Mouse (Mus musculus) gastrocnemius, adult 18-20 months (tissue): Measurements from ENCODE around the gene Ifitm2. TPM values are rescaled to one million over a fixed set of nuclear protein-coding genes. Genes with fewer than 3 reads are reported as not detected.
"Not testable (repeated sequence)": the region's sequence is repeated elsewhere in the genome, so short reads cannot be mapped to it uniquely, and the experiment has no call there.

Source experiments
- DNase-seq: peaks from one replicate; pipeline ENCODE4 v3.0.0; 2021; ENCODE audit warnings: low spot score
- long read RNA-seq, 2 experiments: library from polyadenylated mRNA; stranded (forward); transcript quantifications; one replicate each; pipeline ENCODE4 v2.0.0; 2021
- total RNA-seq, 2 experiments: library from RNA; stranded (reverse); gene quantifications; 2 replicates each; pipeline ENCODE4 v1.2.3; 2021

Ifitm2 gene
- 10 to 100 TPM; 44.8 to 64.4 TPM for total RNA-seq
- long read RNA-seq, experiment 1, transcript Ifitm2-201 (2 exons, 655 nt) = major isoform, 38 of 40 reads
- long read RNA-seq, experiment 1, partial matches to known transcripts = 0 of 40 reads
- long read RNA-seq, experiment 1, other reads (novel, unspliced or antisense) = 2 of 40 reads
- long read RNA-seq, experiment 2, transcript Ifitm2-201 (2 exons, 655 nt) = major isoform, 33 of 38 reads
- long read RNA-seq, experiment 2, partial matches to known transcripts = 4 of 38 reads
- long read RNA-seq, experiment 2, other reads (novel, unspliced or antisense) = 1 of 38 reads

DNA sequence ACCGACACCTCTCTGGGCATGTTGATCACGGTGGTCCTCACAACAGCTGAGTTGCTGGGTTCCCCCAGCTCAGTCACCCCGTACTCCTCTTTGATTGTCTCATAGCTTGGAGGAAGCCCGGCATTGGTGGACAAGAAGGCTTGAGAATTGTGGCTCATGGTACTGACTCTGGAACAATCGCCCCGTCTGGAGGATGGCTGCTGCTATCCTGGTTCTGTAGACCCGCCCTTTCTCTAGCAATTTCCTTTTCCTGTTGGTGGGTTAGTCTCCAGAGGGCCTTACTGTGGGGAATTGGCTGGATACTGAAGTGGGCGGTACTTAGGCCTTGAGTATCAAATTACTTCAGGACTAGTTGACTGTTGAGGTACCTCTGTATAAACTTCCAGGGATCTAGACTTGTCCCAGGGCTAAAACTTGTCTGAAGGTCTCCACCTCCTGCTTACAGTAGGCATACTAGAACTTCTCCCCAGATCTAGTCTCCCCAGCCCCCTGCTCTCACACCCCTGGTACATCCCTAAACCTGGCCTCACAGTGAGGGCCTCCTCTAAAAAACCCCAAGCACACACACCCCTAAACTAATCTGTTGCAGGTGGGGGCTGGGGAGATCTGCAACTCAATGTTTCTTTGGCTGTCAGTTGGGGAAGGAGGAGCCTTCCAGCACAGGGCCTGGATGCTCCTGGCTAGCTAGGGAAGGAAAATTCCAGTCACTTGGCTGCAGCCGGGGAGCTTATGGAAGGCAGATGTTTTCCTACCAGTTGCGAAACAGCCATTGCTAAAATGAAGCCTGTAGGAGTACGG lies at the start of gene Ifitm2, which contains the start of gene Gm45717:
TSS of gene Ifitm2 (minus strand) at position 230 of the 798 bp plus-strand sequence.
TSS of gene Gm45717 (minus strand) at position 180 of the 798 bp plus-strand sequence.
- DNase-seq = peak; percentile 90

- no peak for DNase-seq
Measured at GRCm38 (mm10) chr7:141003248-141004010, 47.6 kb upstream of the Ifitm2 start.

DNA sequence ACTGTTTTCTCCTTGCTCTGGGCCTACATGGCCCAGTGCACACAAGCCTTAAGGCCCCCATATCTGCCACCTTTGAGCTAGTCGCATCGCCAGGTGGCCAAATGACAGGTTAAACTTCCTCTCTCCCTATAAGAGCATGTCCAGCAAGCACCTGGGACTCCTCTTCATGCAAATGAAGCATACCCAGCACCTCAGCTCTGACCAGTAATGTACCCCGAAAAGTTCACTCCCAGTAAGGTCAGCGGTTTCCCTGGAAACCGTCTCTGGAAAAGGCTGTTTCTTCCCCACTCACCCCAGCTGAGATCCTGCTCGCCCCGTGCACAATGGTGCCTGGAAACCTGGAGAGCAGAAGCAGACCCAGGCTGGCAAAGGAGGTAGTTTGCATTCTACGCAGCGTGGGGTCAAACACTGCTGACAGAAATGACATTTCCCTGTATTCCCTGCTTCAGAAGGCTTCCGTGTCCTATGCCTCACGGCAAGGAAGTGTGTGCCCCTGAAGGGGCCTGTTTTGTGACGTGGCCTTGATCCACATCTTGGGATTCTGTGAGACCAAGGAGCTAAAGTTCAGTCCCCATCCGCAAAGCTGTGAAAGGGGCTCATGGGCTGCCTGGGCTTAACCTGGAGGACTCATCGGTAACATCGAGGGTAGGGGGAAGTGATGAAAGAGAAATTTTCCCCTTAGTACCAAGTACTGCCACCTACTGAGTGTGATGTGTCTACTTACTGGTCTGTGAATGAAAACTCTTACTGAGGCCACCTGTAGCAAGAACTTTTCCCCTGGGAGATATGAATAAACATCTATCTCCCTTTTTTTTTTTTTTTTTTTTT lies 45.3 kb upstream of the Ifitm2 start:
- DNase-seq = no peak

GRCm38 (mm10) chr7:140998853-140999700 lies 43.3 kb upstream of the Ifitm2 start:
- no peak for DNase-seq

- DNase-seq = no peak
Measured at GRCm38 (mm10) chr7:140997817-140998216, 42.0 kb upstream of the Ifitm2 start.

DNA sequence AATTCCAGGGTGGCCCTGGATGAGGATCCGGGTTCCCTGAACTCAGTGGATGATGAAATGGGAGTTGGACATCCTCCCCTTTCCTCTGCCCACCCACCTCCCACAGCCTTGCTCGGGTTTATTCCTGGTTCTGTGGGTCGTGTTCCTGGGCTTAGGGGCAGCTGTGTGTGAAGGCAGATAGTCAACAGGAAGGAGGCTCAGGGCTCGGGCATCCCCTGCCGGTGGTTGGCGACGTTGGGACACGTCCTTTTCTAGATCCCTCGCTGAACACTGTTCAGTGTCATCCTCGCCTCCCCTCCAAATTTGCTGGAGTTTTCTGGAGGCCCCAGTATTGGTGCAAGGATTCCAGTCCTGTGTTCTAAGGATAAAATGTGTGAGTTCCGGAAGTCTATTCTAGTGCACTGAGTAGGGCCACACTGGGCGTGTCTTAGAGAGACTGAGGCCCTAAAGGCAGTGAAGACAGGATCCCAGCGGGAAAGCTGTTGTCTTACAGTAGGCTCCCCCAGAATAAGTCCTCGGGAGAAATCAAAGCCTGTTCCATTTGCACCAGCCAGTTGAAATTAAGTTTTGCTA lies 35.4 kb upstream of the Ifitm2 start:
- DNase-seq = no peak

DNA sequence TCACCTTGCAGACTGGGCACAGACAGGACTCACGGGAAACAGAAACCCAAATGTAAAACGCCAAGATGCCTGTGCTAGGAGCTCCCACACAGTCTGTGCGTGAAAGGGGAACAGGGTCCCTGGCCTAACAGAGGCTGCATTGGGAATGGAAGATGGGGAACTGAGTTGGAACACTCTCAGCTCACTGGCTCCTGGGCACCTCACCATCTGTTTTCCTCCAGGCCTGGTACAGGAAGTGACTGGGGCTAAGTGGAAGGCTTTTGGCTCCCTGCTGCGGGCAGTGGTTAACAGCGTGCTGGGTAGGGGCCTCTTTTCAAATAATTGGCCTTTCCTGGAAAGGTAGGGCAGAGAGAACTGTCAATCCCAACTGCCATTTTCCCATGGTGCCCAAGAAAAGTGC lies 34.8 kb upstream of the Ifitm2 start:
- no peak for DNase-seq

DNA sequence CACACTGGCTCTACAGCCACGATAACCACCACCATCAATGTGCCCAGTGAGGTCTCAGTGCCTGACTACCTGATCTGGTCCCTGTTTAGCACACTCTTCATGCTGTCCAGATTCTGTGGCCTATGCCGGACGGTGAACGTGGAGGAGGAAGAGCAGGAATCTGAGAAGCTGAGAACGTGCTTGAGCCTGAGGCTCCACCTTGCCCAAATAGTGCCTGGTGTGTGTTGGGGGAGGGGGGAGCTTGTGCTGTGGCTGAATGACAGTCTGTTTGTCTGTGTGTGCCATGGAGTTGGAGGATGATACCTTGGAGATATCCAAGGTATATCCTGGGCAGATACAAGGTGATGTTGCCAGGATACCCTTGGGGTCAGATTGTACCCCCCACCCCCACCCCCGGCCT lies 34.4 kb upstream of the Ifitm2 start:
- DNase-seq = no peak

- no peak for DNase-seq
Measured at GRCm38 (mm10) chr7:140989022-140989421, 33.2 kb upstream of the Ifitm2 start.

DNA sequence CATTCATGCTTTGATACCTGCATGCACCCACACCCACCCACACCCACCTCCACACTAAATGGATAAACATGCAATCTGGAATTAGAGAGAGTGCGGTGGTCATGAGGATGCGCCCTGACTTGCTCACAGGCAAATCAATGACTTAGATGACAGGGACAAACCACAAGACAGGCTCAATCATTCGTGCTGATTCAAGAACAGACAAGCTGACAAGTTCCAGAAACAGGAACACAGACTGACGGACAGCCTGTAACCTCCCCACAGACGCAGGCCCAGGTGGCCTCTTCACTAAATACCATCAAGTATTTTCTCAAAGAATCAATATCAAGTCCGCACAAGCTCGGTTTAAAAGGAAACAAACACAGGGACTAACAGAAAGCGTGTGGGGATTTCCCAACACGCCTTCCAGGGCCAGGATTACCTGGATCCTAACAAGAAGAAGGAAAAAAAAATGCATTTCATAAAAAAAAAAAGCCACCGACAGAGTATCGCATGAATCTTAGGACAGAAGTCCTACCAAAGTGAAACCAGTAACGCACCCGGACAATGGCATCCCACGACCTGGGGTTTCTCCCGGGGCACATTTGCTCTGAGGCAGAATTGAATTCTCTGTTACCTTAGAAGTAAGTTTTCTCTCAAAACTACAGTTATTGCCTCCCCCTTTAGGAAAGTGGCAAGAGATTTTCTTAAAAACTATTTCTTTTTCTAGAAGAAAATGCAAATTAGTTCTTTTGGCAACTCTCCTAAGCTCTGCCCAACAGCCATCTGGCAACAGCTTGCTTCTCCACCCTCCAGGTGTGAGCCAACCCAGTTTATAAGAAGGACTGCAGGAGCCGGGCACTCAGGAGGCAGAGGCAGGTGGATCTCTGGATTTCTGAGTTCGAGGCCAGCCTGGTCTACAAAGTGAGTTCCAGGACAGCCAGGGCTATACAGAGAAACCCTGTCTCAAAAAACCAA lies 31.7 kb upstream of the Ifitm2 start:
- no peak for DNase-seq

GRCm38 (mm10) chr7:140982971-140983370 lies 27.2 kb upstream of the Ifitm2 start:
- DNase-seq = no peak

DNA sequence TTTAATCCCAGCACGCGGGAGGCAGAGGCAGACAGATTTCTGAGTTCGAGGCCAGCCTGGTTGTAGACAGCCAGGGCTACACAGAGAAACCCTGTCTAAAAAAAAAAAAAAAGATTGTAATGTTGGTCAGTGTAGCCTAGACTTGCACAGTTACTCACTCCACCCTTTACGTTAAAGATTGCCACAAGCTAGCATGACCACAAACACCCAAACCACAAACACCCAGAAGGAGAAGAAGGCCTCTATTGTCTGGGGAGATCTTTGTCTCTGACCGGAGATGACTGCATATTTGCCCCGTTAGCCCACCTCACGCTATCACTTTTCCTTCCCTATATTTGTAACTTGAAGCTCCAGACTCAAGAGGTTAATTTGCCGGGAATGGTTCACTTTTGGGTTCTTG lies 25.9 kb upstream of the Ifitm2 start:
- DNase-seq = no peak

DNA sequence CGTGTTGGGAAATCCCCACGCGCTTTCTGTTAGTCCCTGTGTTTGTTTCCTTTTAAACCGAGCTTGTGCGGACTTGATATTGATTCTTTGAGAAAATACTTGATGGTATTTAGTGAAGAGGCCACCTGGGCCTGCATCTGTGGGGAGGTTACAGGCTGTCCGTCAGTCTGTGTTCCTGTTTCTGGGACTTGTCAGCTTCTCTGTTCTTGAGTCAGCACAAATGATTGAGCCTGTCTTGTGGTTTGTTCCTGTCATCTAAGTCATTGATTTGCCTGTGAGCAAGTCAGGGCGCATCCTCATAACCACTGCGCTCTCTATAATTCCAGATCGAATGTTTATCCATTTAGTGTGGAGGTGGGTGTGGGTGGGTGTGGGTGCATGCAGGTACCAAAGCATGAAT lies 20.9 kb upstream of the Ifitm2 start:
- not testable (repeated sequence) for DNase-seq

- DNase-seq = no peak
Measured at GRCm38 (mm10) chr7:140975465-140975864, 19.7 kb upstream of the Ifitm2 start.

DNA sequence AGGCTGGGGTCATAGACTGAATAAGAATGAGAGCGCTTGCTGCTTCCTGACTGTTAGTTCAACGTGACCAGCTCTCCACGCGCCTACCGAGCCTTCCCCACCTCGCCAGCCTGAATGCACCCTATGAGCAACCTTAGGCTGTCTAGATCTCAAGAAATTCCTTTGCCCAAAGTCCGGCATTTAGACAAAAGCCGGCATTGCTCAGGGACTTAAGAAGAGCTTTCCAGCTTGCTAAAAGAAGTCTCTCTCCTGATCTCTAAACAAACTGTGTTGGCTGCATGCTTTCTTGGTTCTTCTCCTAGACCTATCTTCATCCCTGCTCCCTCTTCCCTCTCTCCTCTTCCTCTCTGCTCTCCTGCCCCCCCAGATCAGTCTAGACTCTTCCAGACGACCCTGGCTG lies 19.2 kb upstream of the Ifitm2 start:
- no peak for DNase-seq

DNA sequence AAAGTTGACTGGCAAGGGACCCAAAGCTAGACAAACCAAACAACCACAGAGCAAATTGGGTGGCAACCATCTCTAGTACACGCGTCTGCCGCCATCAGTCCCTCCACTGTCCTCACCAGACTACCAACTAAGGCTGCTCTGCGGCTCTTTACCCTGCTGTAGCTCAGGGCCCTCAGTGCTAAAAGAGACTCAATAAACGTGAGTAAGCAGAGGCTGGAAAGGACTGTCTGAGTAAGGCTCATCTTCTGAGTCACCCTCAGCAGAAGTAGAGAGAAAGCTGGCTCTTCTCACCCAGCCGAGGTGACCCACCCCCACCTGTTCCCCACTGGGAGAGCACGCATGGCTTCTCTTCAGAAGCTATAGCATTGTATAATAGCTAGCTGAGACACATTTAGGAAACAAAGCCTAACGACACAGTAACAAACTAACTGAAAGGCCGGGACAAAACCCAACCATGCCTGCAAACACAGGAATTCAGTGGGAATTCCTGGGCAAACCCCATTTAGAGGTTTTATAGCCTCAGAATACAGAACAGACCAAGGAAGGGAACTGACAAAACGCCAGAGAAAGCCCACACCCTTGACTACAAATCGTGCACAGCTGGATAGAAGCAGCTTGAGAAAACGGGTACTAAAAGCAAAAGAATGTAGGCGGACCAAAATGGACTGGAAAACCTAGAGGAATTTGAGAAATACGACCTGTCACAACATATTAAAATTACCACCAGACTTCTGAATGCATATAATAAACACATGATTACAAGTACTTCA lies 17.8 kb upstream of the Ifitm2 start:
- no peak for DNase-seq

DNA sequence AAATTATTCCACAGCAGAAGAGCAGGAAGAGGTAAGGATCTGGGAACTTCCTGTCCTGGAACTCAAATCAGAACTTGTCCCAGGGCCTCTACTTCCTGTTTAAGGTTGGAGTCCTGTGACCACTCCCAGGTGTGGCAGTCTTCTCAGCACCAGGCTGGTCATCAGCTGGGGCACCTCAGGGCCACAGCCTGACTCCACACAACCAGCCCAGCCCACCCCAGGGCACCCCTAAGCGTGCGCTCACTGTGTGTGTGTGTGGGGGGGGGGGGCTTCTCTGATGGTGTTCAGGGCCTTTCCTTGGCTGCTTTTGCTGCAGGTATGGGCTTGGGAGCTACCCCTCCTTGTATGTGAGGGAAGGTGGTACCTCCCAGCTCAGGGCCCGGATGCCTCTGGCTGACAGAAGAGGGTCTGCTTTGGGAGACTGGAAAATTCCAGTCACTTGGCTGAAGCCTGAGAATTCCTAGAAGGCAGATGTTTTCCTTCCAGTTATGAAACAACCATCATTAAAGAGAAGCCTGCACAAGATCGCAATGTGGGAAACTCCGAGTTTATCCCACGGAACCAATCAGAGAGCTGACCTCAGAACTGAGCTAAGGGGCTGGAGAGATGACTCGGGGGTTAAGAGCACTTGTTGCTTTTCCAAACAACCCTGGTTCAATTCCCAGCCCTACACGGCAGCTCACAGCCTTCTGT lies 15.8 kb upstream of the Ifitm2 start:
- DNase-seq = no peak
